Mouse (Mus musculus) limb, embryonic 14.5 days (tissue): ENCODE data around the gene Gm20388. TPM values are rescaled to one million over a fixed set of nuclear protein-coding genes. Genes with fewer than 3 reads are reported as not detected.

Experiments
- ATAC-seq: fragments of 200-750 bp; cut with Nextera tagmentation; 2 replicates; pipeline ENCODE4 v1.8.0; 2017; ENCODE audit warnings: low read depth, moderate number of reproducible peaks, moderate TSS enrichment; ENCODE audit not compliant: low FRiP score
- DNase-seq: peaks from one replicate; pipeline ENCODE4 v3.0.0-alpha.2; 2015; ENCODE audit warnings: low spot score
- H3K27ac ChIP-seq: fragments of 300-500 bp; sonication (generic); replicated peaks from 2 replicates; pipeline ENCODE4 v1.5.1; 2014; ENCODE audit warnings: low read depth, mild to moderate bottlenecking, low read length, moderate library complexity, mixed read lengths
- H3K27me3 ChIP-seq: fragments of 300-500 bp; sonication (generic); 2 replicates; pipeline ENCODE4 v1.6.1; 2014; ENCODE audit warnings: low read length, mixed read lengths; ENCODE audit not compliant: control insufficient read depth, insufficient read depth
- H3K36me3 ChIP-seq: fragments of 300-500 bp; sonication (generic); 2 replicates; pipeline ENCODE4 v1.6.1; 2014; ENCODE audit warnings: mild to moderate bottlenecking, low read length, moderate library complexity, mixed read lengths; ENCODE audit not compliant: control insufficient read depth, insufficient read depth
- H3K4me1 ChIP-seq: fragments of 300-500 bp; sonication (generic); 2 replicates; pipeline ENCODE4 v1.6.1; 2014; ENCODE audit warnings: antibody characterized with exemption, low read length, mixed read lengths; ENCODE audit not compliant: control insufficient read depth, insufficient read depth
- H3K4me2 ChIP-seq: fragments of 300-500 bp; sonication (generic); replicated peaks from 2 replicates; pipeline ENCODE4 v1.6.1; 2014; ENCODE audit warnings: low read depth, mild to moderate bottlenecking, low read length, moderate library complexity; ENCODE audit not compliant: severe bottlenecking
- H3K4me3 ChIP-seq: fragments of 300-500 bp; sonication (generic); replicated peaks from 2 replicates; pipeline ENCODE4 v1.5.1; 2014; ENCODE audit warnings: low read length
- H3K9ac ChIP-seq: fragments of 300-500 bp; sonication (generic); 2 replicates; pipeline ENCODE4 v1.6.1; 2014; ENCODE audit warnings: mild to moderate bottlenecking, low read depth, low read length, moderate library complexity; ENCODE audit not compliant: severe bottlenecking
- H3K9me3 ChIP-seq: fragments of 300-500 bp; sonication (generic); 2 replicates; pipeline ENCODE4 v1.6.1; 2016; ENCODE audit warnings: low read length; ENCODE audit not compliant: control insufficient read depth
- POLR2A ChIP-seq: fragments of 200-500 bp; IDR thresholded peaks from 2 replicates; pipeline ENCODE4 v1.8.0; 2012; ENCODE audit warnings: inconsistent platforms, mild to moderate bottlenecking, moderate library complexity, borderline replicate concordance; ENCODE audit not compliant: insufficient read depth, insufficient read length; ENCODE audit errors: extremely low read depth
- WGBS: fragments of 180-500 bp; shearing (Covaris S2); extraction: QIAGEN DNeasy Blood & Tissue Kit; methylation state at CpG from one replicate; pipeline ENCODE4 v1.1.7; 2014; 5-methylcytosine and 5-hydroxymethylcytosine counted together
- polyA plus RNA-seq, 2 experiments: library from polyadenylated mRNA; depleted of rRNA in 1 of 2; stranded (reverse) in 1 of 2; unstranded in 1 of 2; fragments of >200 nt; fragmentation: Nextera tagmentation in 1 of 2; extraction: Ambion mirVana in 1 of 2; gene quantifications; 2 replicates each; pipeline versions ENCODE4 v1.2.1 to v1.2.3; 2012 to 2014

The Gm20388 gene
- polyA plus RNA-seq, 2 experiments: 1.9 to 49.9 TPM

- WGBS: 65% methylated on average over 3 of the region's 3 CpGs
- no peak overlapping the region for H3K9ac ChIP-seq
- no peaks in the 10 kb centered on the region for H3K9me3 ChIP-seq
- H3K36me3 ChIP-seq: no peaks in the 10 kb centered on the region
- ATAC-seq: no peak
- no peaks in the 10 kb centered on the region for H3K4me1 ChIP-seq
- no peaks in the 10 kb centered on the region for H3K27me3 ChIP-seq
- TF ChIP-seq POLR2A: no peak
- no peak overlapping the region for H3K4me2 ChIP-seq
- H3K27ac ChIP-seq: no peak overlapping the region
- no peak for DNase-seq
- H3K4me3 ChIP-seq: no peak overlapping the region
Measured at GRCm38 (mm10) chr8:120140769-120141168, 230.1 kb downstream of the Gm20388 start.

GRCm38 (mm10) chr8:120143911-120144651, 233.4 kb downstream of the Gm20388 start:
- no peak overlapping the region for H3K9ac ChIP-seq
- no peak for TF ChIP-seq POLR2A
- no peak overlapping the region for H3K27ac ChIP-seq
- DNase-seq: no peak
- H3K36me3 ChIP-seq: no peaks in the 10 kb centered on the region
- H3K4me1 ChIP-seq: no peaks in the 10 kb centered on the region
- no peak overlapping the region for H3K4me2 ChIP-seq
- WGBS: 59% methylated on average over 15 of the region's 15 CpGs
- no peaks in the 10 kb centered on the region for H3K9me3 ChIP-seq
- no peak overlapping the region for H3K4me3 ChIP-seq
- ATAC-seq: no peak
- H3K27me3 ChIP-seq: no peaks in the 10 kb centered on the region

DNA sequence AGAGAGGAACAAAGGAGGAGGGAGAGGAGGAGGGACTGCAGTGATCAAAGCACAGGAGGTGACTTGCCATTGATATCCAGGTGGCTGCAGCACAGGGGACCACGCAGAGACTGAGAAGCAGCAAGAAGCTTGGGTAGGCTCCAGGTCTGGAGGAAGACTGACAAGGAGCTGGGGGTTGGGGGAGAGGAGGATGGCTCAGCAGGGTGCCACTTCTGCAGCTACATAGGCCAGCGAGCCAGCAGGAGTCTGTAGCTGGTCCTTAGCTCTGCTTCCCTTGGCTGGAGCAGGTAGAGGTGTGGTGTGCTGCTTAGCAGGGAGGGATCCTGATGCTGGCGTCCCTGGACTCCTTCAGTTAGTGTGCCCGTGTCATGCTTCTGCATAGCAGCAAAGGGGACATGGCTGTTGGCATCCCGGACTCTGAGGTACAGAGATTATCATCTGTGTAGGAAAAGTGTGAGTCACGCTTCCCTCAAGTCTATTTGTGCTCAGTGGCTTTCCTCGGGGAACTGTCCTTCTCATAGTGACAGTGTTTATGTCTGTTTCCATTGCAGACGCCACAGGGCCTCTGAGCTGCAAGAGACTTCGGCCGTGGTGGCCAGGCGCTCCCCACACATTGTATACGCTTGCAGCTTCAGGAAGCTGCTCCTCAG, 234.1 kb downstream of the Gm20388 start:
- no peak overlapping the region for H3K27ac ChIP-seq
- H3K36me3 ChIP-seq: no peaks in the 10 kb centered on the region
- no peak for TF ChIP-seq POLR2A
- H3K4me1 ChIP-seq: no peaks in the 10 kb centered on the region
- no peaks in the 10 kb centered on the region for H3K9me3 ChIP-seq
- H3K9ac ChIP-seq: peak overlapping the region; percentile 28; the same call in 1 of the 2 replicates
- ATAC-seq (no peak), DNase-seq (no peak)
- 50% methylated on average over 12 of the region's 12 CpGs for WGBS
- no peaks in the 10 kb centered on the region for H3K27me3 ChIP-seq
- H3K4me3 ChIP-seq: no peak overlapping the region
- no peak overlapping the region for H3K4me2 ChIP-seq

GRCm38 (mm10) chr8:120146051-120146450, 235.4 kb downstream of the Gm20388 start:
- 96% methylated on average over 1 of the region's 1 CpGs for WGBS
- Histone ChIP-seq H3K36me3 (no peaks in the 10 kb centered on the region), H3K4me3 (no peak overlapping the region), H3K9me3 (no peaks in the 10 kb centered on the region), H3K4me1 (no peaks in the 10 kb centered on the region), H3K4me2 (no peak overlapping the region), H3K9ac (no peak overlapping the region), H3K27me3 (no peaks in the 10 kb centered on the region), H3K27ac (no peak overlapping the region)
- no peak for TF ChIP-seq POLR2A
- DNase-seq (no peak), ATAC-seq (no peak)

- Histone ChIP-seq H3K27ac (no peak overlapping the region), H3K9me3 (no peaks in the 10 kb centered on the region), H3K36me3 (no peaks in the 10 kb centered on the region), H3K9ac (no peak overlapping the region), H3K4me3 (no peak overlapping the region), H3K4me2 (no peak overlapping the region), H3K4me1 (0 out of 2 replicates have a peak, but pooled peaks cover 3% of the 10 kb centered on the region), H3K27me3 (no peaks in the 10 kb centered on the region)
- peak; percentile 73 for ATAC-seq
- DNase-seq: peak; percentile 22
- WGBS: 64% methylated on average over 12 of the region's 12 CpGs
- TF ChIP-seq POLR2A: no peak
Measured at GRCm38 (mm10) chr8:120150028-120150427, 239.4 kb downstream of the Gm20388 start.
